Mouse (Mus musculus) gastrocnemius, postnatal 36 days (tissue): Measurements from ENCODE around the gene Poldip2. TPM values are rescaled to one million over a fixed set of nuclear protein-coding genes. Genes with fewer than 3 reads are reported as not detected.

ENCODE experiments used
- DNase-seq, 2 experiments: peaks; one replicate each; pipeline ENCODE4 v3.0.0; 2022
- intact Hi-C: fragments of 180-260 bp; cut with DNase I; formaldehyde crosslinking; loops from one replicate; pipeline ENCODE4 v1.15.1; 2025
- long read RNA-seq, 2 experiments: library from polyadenylated mRNA; stranded (forward); transcript quantifications; one replicate each; pipeline ENCODE4 v2.0.0; 2021
- total RNA-seq, 2 experiments: library from RNA; stranded (reverse); gene quantifications; 2 replicates each; pipeline ENCODE4 v1.2.3; 2021

Poldip2 gene
- 100 to 1,000 TPM in 1 of 2 experiments, 10 to 100 TPM in 1; 99.0 to 103 TPM for total RNA-seq
- long read RNA-seq, experiment 1, transcript Poldip2-201 (11 exons, 2,054 nt), result major isoform, 147 of 218 reads
- long read RNA-seq, experiment 1, partial matches to known transcripts, result 11 of 218 reads
- long read RNA-seq, experiment 1, other reads (novel, unspliced or antisense), result 58 of 218 reads
- long read RNA-seq, experiment 2, transcript Poldip2-202 (11 exons, 1,329 nt), result minor isoform, 5 of 295 reads
- long read RNA-seq, experiment 2, transcript Poldip2-201 (11 exons, 2,054 nt), result major isoform, 189 of 295 reads
- long read RNA-seq, experiment 2, partial matches to known transcripts, result 90 of 295 reads
- long read RNA-seq, experiment 2, other reads (novel, unspliced or antisense), result 11 of 295 reads

DNA sequence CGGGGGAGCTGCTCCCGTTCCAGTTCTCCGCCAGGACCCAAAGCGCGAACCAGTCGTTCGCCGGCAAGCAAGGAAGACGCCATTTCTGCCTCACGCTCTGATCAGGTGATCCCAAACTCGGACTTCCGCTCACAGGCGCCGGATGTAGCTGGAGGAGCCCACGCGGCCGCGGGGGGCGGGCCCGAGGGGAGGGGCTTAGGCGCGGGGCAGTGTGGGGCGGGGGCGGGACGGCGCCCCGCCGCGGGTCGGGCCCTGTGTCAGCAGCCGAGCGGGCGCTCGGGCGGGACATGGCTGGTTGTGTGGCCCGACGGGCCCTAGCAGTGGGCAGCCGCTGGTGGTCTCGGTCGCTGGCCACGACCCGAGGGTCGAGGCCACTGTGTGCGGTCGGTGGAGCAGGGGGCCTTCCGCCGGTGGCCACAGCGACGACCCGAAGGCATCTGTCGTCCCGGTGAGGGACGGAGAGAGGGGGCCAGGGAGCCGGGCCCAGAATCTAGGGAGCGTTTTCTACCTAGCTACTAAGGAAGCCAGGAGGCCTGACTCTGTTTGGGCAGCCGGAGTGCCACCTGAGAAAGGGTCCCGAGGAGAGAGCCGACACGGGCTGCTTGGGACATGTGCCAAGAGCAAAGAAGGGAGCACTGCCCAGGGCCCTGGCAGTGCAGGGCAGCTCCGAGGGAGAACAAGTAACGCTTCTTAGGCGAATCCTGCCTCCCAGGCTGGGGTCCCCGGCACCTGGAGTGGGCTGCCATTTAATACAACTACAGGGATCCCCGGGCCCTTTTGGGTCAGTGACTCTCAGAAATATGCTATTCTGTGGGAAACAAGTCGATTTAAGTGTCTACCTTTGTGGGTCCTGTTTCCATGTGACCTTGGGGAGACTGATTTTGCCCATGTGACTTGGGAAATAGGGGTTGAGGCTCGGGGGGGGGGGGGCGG is at the start of gene Poldip2, which contains the start of gene Tmem199:
Gene Poldip2, plus strand, starts transcription at position 169 of the 933 bp plus-strand sequence.
Gene Tmem199, minus strand, starts transcription at position 148 of the 933 bp plus-strand sequence.
- intact Hi-C loops, result loop anchor here (2.0 kb wide), 1 partner anchor 25 kb away; the partner anchor contains the start of genes Ift20 and Tnfaip1
- DNase-seq, result peak; percentile 80 to 88

DNA sequence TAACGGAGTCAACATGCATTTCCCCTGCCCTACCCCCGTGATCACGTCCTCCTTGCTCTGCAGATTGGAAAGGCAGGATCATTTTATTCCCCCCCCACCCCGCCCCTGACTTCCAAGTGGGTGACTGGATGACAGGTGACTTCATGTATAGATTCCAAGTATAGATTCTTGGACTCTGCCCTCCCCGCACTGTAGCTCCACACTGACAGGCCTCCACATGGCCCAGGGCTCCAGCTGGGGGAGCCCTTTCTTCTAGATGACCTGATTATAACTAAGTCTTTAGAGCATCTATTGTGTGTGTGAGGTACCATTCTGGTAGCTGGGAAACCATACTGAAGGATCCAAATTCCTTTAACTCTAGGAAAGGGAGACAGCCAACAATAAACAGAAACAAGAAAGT is 49.3 kb upstream of the Poldip2 start:
- DNase-seq, result no peak
- intact Hi-C loops, result no loop called here

GRCm38 (mm10) chr11:78463286-78464036 is 48.5 kb upstream of the Poldip2 start:
- intact Hi-C loops, result no loop called here
- DNase-seq, result no peak

GRCm38 (mm10) chr11:78465116-78465515 is 46.9 kb upstream of the Poldip2 start:
- intact Hi-C loops, result no loop called here
- no peak for DNase-seq

DNA sequence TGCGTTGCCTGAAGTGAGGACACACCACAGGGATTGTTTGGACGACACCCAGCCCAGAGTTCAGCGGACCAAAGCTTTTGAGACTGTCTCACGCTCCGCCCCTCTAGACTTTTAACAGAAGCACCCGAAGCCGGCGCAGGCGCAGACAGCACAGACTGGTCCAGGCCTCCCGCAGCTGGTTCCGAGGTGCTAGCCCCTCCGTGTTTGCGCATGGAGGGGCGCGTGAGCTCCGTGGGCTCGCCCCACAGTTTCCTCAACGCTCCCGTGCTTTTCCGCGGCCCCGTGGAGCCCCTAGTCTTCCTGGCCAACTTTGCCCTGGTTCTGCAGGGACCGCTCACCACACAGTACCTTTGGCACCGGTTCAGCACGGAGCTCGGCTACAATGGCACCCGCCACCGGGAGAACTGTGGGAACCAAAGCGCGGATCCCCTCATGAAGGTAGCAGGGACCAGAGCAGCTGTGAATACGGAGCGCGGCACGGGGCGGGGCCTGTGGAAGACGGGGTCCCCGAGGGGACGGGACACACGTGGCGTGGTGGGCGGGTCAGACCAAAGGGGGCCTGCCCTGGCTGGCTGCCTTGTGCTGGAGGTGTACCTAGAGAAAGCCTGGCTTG is 46.3 kb upstream of the Poldip2 start, which contains the start of gene Slc46a1:
Gene Slc46a1, plus strand, starts transcription at position 130 of the 613 bp plus-strand sequence.
- peak; percentile 77 to 86 for DNase-seq
- intact Hi-C loops, result no loop called here

DNA sequence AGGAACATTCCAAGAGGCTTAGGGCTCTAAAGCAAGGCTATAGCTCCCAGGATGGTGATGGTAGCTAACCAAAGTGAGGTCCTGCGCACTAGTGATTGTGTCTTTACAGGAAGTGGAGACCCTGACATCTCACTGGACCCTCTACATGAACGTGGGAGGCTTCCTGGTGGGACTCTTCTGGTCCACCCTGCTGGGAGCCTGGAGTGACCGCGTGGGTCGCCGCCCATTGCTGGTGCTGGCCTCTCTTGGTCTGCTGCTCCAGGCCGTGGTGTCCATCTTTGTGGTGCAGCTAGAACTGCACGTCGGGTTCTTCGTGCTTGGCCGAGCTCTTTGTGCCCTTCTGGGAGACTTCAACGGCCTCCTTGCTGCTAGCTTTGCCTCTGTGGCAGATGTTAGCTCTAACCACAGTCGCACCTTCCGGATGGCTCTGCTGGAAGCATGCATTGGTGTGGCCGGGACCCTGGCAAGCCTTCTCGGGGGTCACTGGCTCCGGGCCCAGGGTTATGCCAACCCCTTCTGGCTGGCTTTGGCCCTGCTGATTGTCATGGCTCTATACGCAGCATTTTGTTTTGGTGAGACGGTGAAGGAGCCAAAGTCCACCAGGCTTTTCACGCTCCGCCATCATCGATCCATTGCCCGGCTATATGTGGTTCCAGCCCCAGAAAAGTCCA is 45.6 kb upstream of the Poldip2 start:
- intact Hi-C loops, result no loop called here
- DNase-seq, result no peak

GRCm38 (mm10) chr11:78467515-78467914 is 44.5 kb upstream of the Poldip2 start:
- DNase-seq, result no peak
- intact Hi-C loops, result no loop called here

GRCm38 (mm10) chr11:78467932-78468331 is 44.1 kb upstream of the Poldip2 start:
- intact Hi-C loops, result no loop called here
- DNase-seq, result no peak

- DNase-seq, result no peak
- intact Hi-C loops, result no loop called here
These were observed 40.5 kb upstream of the Poldip2 start for GRCm38 (mm10) chr11:78471326-78472103.

DNA sequence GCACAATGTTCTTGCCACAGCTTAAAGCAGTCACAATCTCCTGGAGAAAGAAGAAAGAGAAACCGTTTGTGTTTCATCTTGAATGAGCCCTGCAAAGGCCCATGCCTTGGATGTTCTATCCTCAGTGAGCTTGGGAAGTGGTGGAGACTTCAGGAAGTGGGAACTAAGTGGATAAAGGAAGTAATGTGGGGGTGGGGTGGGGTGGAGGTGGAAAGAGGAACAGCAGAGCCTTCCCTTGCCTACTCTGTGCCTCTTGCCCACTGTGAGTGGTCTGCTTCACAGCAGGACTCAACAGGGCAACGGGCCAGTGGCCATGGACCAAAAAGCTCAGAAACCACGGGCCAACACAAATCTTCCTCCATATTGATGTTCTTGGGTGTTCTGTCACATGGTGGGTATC is 36.7 kb upstream of the Poldip2 start:
- intact Hi-C loops, result no loop called here
- DNase-seq, result no peak

DNA sequence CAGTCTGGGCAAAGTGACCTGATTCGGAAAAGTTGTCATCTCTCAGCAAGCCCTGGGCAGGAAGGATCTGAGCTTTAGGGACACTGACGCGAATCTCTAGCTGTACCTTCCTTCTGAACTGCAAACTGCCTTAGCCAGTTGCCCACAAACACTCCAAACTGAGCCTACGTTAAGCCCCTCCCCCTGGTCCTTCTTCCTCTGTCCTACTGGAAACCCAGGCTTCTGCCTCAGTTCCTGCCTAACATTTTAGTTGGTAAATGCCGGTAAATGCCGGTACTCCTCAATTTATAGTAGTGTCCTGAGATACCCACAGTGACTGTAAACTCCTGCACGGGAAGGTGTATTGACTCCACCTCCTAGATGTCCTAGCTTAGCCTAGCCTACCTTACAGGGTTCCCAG is 28.4 kb upstream of the Poldip2 start:
- intact Hi-C loops, result no loop called here
- DNase-seq, result no peak

- DNase-seq, result peak; percentile 44 to 69
- intact Hi-C loops, result no loop called here
These were observed 23.8 kb upstream of the Poldip2 start for GRCm38 (mm10) chr11:78488168-78488567.

- intact Hi-C loops, result no loop called here
- no peak for DNase-seq
These were observed 21.2 kb upstream of the Poldip2 start for GRCm38 (mm10) chr11:78490781-78491241.

DNA sequence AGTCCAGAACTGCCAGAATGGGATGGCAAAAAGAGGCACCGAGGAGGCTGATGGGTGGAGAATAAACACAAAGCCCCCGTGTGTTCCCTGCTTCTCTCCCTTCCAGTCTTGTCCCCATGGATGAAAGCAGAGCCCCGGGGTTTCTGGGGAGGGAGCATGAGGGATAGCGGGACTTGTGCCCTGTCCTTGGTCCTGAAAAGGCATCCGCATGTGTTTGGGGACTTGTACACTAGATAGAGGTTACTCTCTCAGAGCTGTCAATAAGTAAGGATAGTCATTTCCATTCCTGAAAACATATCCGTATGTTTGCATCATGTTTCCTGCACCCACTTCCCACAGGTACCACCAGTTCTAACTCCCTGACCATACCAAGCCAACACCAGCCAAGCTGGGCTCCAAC is 16.1 kb upstream of the Poldip2 start:
- DNase-seq, result no peak
- intact Hi-C loops, result no loop called here

GRCm38 (mm10) chr11:78497071-78497541 is 14.9 kb upstream of the Poldip2 start:
- no peak for DNase-seq

DNA sequence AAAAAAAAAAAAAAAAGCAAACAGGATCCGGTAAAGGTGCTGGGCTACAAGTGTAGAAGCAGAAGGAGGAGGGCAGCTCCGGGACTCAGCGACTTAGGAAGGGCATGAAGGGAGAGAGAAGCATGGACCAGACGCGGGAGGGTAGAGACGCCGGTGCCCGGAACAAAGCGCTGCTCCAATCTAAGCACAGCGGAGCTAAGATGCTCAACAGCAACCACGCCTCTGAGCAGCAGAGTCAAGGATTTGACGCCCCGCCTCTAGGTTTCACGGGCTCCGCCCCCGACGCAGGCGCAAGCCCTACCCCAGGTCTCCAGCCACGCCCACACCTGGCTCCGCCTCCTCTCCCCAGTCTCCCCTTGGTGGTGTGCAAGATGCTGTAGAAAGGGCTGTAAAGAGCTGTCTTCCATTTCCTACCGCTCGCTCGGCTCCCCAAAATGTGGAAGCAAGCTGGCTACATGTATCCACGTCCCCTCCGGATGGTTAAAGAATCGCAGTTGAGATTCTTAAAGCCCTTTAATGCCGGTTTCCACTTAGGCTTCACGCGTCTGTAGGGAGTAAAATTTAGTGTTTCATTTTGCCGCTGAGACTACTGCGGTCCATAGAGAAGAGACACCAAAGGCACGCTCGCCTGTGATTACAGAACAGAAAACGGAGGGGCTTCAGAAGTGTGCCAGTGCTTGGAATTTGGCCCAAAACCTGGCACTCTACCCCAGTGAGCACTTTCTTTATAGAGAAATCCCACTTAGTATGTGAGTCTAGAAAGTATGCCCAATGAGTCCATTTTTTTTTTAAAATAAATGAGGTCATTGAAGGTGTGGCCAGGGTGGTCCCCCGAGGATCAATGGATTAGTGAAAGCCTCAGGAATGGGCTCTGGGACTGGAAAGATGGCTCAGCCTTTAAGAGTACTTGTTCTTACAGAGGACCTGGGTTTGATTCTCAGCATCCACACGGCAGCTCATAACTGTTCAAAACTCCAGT is 14.2 kb upstream of the Poldip2 start, which contains the start of gene Sarm1:
Gene Sarm1, minus strand, starts transcription at position 211 of the 979 bp plus-strand sequence.
- intact Hi-C loops, result no loop called here
- peak; percentile 88 to 90 for DNase-seq

More at GRCm38 (mm10) chr11:78497071-78497541, 14.9 kb upstream of the Poldip2 start:
- intact Hi-C loops, result no loop called here

GRCm38 (mm10) chr11:78499004-78499403 is 13.0 kb upstream of the Poldip2 start, which contains the start of gene Vtn:
TSS of gene Vtn (plus strand) at chr11:78499091.
- intact Hi-C loops, result no loop called here
- DNase-seq, result peak; percentile 50 to 63
